Mouse (Mus musculus) forebrain, postnatal 0 days (tissue): Measurements from ENCODE around the gene 1110008P14Rik. TPM values are rescaled to one million over a fixed set of nuclear protein-coding genes. Genes with fewer than 3 reads are reported as not detected.

Source experiments
- ATAC-seq: fragments of 200-750 bp; cut with Nextera tagmentation; 2 replicates; pipeline ENCODE4 v1.8.0; 2017; ENCODE audit warnings: mild to moderate bottlenecking, moderate library complexity
- DNase-seq: peaks from one replicate; pipeline ENCODE4 v3.0.0-alpha.2; 2015
- H3K27ac ChIP-seq: fragments of 300-500 bp; sonication (generic); 2 replicates; pipeline ENCODE4 v1.5.1; 2014; ENCODE audit warnings: low read depth, mild to moderate bottlenecking, antibody characterized with exemption, low read length, moderate library complexity, mixed read lengths
- H3K27me3 ChIP-seq: fragments of 300-500 bp; sonication (generic); 2 replicates; pipeline ENCODE4 v1.6.1; 2014; ENCODE audit warnings: mild to moderate bottlenecking, low read length, mixed read lengths; ENCODE audit not compliant: insufficient read depth
- H3K36me3 ChIP-seq: fragments of 300-500 bp; sonication (generic); 2 replicates; pipeline ENCODE4 v1.6.1; 2014; ENCODE audit warnings: mild to moderate bottlenecking, moderate library complexity; ENCODE audit not compliant: insufficient read depth
- H3K4me1 ChIP-seq: fragments of 300-500 bp; sonication (generic); 2 replicates; pipeline ENCODE4 v1.6.1; 2014; ENCODE audit warnings: antibody characterized with exemption; ENCODE audit not compliant: insufficient read depth
- H3K4me2 ChIP-seq: fragments of 300-500 bp; sonication (generic); 2 replicates; pipeline ENCODE4 v1.6.1; 2014; ENCODE audit warnings: low read depth, mild to moderate bottlenecking, moderate library complexity
- H3K4me3 ChIP-seq: fragments of 300-500 bp; sonication (generic); 2 replicates; pipeline ENCODE4 v1.5.1; 2014; ENCODE audit warnings: low read depth, low read length, mixed read lengths
- H3K9ac ChIP-seq: fragments of 300-500 bp; sonication (generic); 2 replicates; pipeline ENCODE4 v1.6.1; 2014; ENCODE audit warnings: mild to moderate bottlenecking
- H3K9me3 ChIP-seq: fragments of 300-500 bp; sonication (generic); 2 replicates; pipeline ENCODE4 v1.6.1; 2016; ENCODE audit warnings: low read length
- CTCF ChIP-seq: sonication (generic); IDR thresholded peaks from 2 replicates; pipeline ENCODE4 v1.5.1; 2016; ENCODE audit warnings: antibody characterized with exemption, control low read depth, low read depth
- WGBS: fragments of 180-500 bp; shearing (Covaris S2); extraction: QIAGEN DNeasy Blood & Tissue Kit; methylation state at CpG from one replicate; pipeline ENCODE4 v1.1.7; 2014; 5-methylcytosine and 5-hydroxymethylcytosine counted together
- polyA plus RNA-seq: library from polyadenylated mRNA; unstranded; fragments of >200 nt; fragmentation: Nextera tagmentation; extraction: Ambion mirVana; gene quantifications from 2 replicates; pipeline ENCODE4 v1.2.1, GENCODE M21; 2015
- total RNA-seq: library from RNA; depleted of rRNA; stranded (reverse); fragments of >200 nt; gene quantifications from 2 replicates; pipeline ENCODE4 v1.2.3, GENCODE M21; 2014

1110008P14Rik gene
- total and polyA plus RNA-seq, 2 experiments from 2014 or later, result 160 to 197 TPM

DNA sequence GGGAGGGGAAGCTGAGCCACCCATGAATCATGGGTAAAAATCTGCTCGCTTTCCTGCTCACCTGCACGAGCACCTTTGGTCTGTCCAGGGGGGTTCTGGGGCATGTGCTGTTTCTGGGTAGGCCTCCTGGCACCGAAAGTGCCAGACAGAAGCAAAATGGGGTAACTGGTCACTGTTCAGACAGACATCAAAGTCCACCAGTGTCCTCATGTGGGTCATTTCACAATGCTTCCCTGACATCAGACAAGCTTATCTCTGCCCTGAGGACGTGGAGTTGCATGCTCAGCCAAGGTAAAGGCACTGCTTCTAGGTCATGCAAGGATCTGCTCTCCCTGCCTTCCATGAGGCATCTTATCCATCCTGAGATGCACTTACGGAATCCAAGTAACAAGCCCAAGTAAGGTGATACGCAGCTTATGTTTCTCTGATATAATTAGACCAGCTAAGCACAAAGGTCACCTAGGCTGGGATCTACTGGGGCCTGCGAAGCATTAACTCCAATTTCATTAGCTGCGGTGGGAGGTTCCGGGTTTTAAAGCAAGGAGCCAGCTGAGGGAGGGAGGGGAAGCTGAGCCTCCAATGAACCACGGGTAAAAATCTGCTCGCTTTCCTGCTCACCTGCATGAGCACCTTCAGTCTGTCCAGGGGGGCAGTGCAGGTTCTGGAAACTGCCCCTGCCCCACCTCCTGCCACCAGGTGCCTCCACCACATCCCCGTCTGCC, 36.9 kb upstream of the 1110008P14Rik start:
- Histone ChIP-seq H3K27ac (no peak overlapping the region), H3K36me3 (peaks cover 74% of the 10 kb centered on the region), H3K9me3 (no peaks in the 10 kb centered on the region), H3K4me3 (no peak overlapping the region), H3K27me3 (no peaks in the 10 kb centered on the region), H3K9ac (no peak overlapping the region), H3K4me2 (no peak overlapping the region), H3K4me1 (0 out of 2 replicates have a peak, but pooled peaks cover 4% of the 10 kb centered on the region)
- DNase-seq (no peak), ATAC-seq (no peak)
- no peak for TF ChIP-seq CTCF
- 88% methylated on average over 12 of the region's 12 CpGs for WGBS

DNA sequence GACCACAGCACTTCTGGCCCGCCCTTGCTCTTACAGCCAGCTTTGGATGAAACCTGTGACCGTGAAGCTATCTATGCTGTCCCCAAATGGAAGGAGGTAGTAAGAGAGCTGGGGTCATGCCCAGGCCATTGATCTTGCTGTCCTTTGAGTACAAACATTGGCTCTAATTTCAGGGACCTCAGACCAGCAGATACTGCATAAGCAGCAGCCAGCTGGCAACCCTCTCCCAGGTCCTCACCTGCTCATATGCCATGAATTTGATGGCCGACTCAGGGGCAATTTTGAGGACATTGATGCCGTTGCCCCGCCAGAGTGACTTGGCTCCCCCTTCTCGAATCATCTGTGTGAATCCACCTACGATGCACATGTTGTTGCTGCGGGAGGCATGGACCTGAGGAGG, 35.7 kb upstream of the 1110008P14Rik start:
- H3K27ac ChIP-seq, result no peak overlapping the region
- no peaks in the 10 kb centered on the region for H3K27me3 ChIP-seq
- peaks cover 74% of the 10 kb centered on the region for H3K36me3 ChIP-seq
- H3K9me3 ChIP-seq, result no peaks in the 10 kb centered on the region
- ATAC-seq, result no peak
- H3K4me1 ChIP-seq, result 0 out of 2 replicates have a peak, but pooled peaks cover 2% of the 10 kb centered on the region
- H3K4me2 ChIP-seq, result no peak overlapping the region
- 96% methylated on average over 8 of the region's 8 CpGs for WGBS
- TF ChIP-seq CTCF, result no peak
- H3K9ac ChIP-seq, result no peak overlapping the region
- no peak overlapping the region for H3K4me3 ChIP-seq
- DNase-seq, result no peak

DNA sequence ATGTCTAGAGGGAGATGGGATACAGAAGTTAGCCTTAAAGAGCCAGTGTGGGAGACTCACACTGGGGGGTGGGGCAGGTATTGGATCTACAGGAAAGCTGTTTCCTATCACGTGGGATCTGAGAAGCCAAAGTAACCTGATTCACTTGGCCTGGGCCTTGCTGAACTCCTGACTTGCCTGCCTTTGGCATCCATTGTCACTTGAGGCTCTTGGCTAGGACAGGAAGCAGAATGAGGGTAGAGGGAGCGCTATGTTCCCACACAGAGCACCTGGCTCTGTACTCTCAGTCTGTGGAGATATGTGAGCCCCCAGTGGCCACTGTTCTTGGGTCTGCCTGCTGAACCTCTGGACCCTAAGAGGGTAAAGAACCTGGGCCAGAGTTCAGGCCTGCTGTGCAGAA, 34.8 kb upstream of the 1110008P14Rik start:
- no peaks in the 10 kb centered on the region for H3K9me3 ChIP-seq

DNA sequence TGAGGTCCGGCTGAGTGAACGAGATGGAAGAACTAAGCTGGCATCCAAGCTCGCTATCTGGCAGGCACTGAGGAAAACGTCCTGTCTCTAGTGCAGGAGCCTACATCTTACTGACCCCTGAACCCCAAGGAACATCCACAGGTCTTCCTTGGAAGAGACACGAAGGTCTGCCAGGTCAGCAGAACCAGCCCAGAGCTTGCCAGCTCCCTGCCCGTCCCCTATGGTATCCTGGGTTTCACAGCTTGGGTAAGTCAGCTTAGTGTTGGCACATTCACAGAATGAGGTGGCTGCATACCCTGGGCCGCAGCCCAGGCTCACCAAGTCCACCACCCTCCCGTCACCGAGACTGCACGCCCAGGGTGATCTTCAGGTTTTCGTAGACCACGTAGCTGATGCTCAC, 34.1 kb upstream of the 1110008P14Rik start:
- no peak for TF ChIP-seq CTCF
- H3K4me1 ChIP-seq, result no peaks in the 10 kb centered on the region
- 93% methylated on average over 12 of the region's 12 CpGs for WGBS
- DNase-seq, result no peak
- H3K9me3 ChIP-seq, result no peaks in the 10 kb centered on the region
- no peak for ATAC-seq
- no peak overlapping the region for H3K4me3 ChIP-seq
- peaks cover 68% of the 10 kb centered on the region for H3K36me3 ChIP-seq
- no peak overlapping the region for H3K4me2 ChIP-seq
- H3K9ac ChIP-seq, result no peak overlapping the region
- H3K27ac ChIP-seq, result no peak overlapping the region
- H3K27me3 ChIP-seq, result no peaks in the 10 kb centered on the region

More for the DNA sequence above, 34.8 kb upstream of the 1110008P14Rik start:
- H3K27ac ChIP-seq, result no peak overlapping the region
- WGBS, result 87% methylated on average over 2 of the region's 2 CpGs
- H3K9ac ChIP-seq, result no peak overlapping the region
- no peak overlapping the region for H3K4me2 ChIP-seq
- no peak for DNase-seq
- no peak for ATAC-seq
- H3K27me3 ChIP-seq, result no peaks in the 10 kb centered on the region
- TF ChIP-seq CTCF, result no peak
- peaks cover 74% of the 10 kb centered on the region for H3K36me3 ChIP-seq
- no peaks in the 10 kb centered on the region for H3K4me1 ChIP-seq
- no peak overlapping the region for H3K4me3 ChIP-seq

DNA sequence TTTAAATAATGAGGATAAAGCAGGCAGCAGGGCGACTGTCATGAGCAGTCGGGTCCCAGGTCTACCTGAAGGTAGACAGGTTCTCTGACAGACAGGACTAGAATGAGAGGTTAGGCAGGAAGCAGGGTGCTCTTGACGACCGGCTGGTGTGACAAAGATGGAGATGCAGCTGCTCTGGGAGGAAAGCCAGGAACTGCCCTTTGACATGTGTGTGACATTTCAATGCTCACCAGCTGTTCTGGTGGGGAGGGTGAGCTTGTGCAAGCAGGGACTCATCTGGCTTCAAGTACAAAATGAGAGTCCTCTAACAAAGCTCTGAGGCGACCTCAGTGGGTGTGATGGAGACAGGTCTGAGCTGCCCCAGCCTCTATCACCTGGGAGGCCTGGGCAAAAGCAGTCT, 32.2 kb upstream of the 1110008P14Rik start:
- Histone ChIP-seq H3K36me3 (peaks cover 50% of the 10 kb centered on the region), H3K9ac (no peak overlapping the region), H3K27me3 (no peaks in the 10 kb centered on the region), H3K4me2 (no peak overlapping the region), H3K4me3 (no peak overlapping the region), H3K4me1 (no peaks in the 10 kb centered on the region), H3K27ac (no peak overlapping the region), H3K9me3 (no peaks in the 10 kb centered on the region)
- TF ChIP-seq CTCF, result no peak
- ATAC-seq (no peak), DNase-seq (no peak)
- 68% methylated on average over 5 of the region's 5 CpGs for WGBS

DNA sequence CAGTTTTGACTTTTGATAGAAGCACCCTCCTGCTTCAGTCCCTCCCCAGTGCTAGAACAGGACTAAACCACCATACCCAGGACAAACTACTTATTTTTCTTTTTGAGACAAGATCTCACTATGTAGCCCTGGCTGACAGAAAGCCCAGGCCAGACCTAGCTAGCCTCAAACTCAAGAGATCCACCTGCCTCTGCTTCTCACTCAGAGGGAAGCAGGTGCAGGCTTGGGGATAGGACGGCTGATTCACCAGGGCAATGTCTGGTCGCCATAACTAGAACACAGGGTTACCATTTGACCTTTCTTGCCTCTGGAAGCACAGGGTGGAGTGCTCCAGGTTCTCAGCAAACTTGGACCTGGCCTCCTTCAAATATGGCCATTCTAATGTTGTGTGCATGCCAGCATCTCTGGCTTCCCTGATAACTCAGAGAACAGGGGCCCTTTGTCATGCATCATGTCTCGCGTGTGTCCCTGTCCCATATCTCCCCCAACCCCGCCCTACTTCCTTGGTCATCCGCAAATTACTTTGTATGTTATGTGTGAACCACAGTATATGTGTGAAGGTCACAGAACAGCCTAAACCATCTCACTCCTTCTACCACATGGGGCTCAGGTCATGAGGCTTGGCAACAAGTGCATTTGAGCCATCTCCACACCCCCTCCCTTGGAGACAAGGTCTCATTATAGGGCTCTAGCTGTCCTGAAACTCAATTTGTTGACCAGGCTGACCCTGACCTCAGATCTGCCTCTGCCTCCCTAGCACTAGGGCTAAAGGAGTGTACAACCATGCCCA, 31.2 kb upstream of the 1110008P14Rik start:
- Histone ChIP-seq H3K4me2 (no peak overlapping the region), H3K27ac (no peak overlapping the region), H3K9ac (no peak overlapping the region), H3K9me3 (no peaks in the 10 kb centered on the region), H3K4me1 (no peaks in the 10 kb centered on the region), H3K27me3 (no peaks in the 10 kb centered on the region), H3K36me3 (peaks cover 40% of the 10 kb centered on the region), H3K4me3 (no peak overlapping the region)
- no peak for TF ChIP-seq CTCF
- DNase-seq (no peak), ATAC-seq (no peak)
- WGBS, result 92% methylated on average over 6 of the region's 6 CpGs

DNA sequence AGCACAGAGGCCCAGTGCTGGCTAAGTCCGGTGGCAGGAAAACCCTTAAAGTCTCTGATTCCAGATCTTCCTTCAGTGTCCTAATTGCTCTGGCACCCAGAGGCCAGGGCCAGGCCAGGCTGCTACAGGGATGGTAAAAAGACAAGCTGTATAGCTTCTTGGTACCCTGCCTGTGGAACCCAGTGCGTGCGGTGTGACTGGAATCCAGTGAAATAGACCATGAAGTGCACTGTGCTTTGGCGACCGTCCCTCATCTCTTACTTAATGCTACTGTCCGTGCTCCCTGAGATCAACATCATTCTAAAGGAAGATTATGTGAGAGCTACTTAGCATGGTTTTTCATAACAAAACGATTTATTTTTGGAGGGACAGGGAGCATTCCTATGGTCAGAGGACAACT, 29.7 kb upstream of the 1110008P14Rik start:
- Histone ChIP-seq H3K4me2 (no peak overlapping the region), H3K9me3 (no peaks in the 10 kb centered on the region)

More for the DNA sequence above, 29.7 kb upstream of the 1110008P14Rik start:
- Histone ChIP-seq H3K4me3 (no peak overlapping the region), H3K27ac (no peak overlapping the region), H3K4me1 (no peaks in the 10 kb centered on the region), H3K27me3 (no peaks in the 10 kb centered on the region), H3K9ac (no peak overlapping the region), H3K36me3 (peaks cover 25% of the 10 kb centered on the region)
- WGBS, result 81% methylated on average over 7 of the region's 7 CpGs
- TF ChIP-seq CTCF, result no peak
- no peak for DNase-seq
- no peak for ATAC-seq
